Comparison of ENCODE assay signal across 8 mouse cellular contexts in genomic region chr9:67632521-67633025, GRCm38 (mm10).
A peak's percentile ranks its signal among the peaks of the same experiment; 100 is the strongest.
DNase-seq lines count a peak whose midpoint lies in the region; ATAC-seq and TF ChIP-seq lines count a peak whose summit lies in the region.

No protein-coding gene starts in this region.

- peak overlapping the region; percentile 85 to 92 for H3K4me3 ChIP-seq in ES-E14 (ENCODE audit: insufficient read depth in 1 of 2, low read depth in 1 of 2, low read length in 2 of 2, poor library complexity in 1 of 2, severe bottlenecking in 1 of 2)
- H3K4me3 ChIP-seq in embryonic facial prominence, embryonic 12.5 days, result peak overlapping the region; percentile 79
- peak overlapping the region; percentile 75 for H3K4me3 ChIP-seq in limb, embryonic 11.5 days (ENCODE audit: low read depth, low read length)
- peak overlapping the region; percentile 61 for H3K4me3 ChIP-seq in neural tube, embryonic 12.5 days

- WGBS in embryonic facial prominence, embryonic 12.5 days, result under 1% methylated on average over 35 of the region's 40 CpGs
- under 1% methylated on average over 40 of the region's 40 CpGs for WGBS in limb, embryonic 11.5 days
- under 1% methylated on average over 40 of the region's 40 CpGs for WGBS in neural tube, embryonic 12.5 days

- peak overlapping the region; percentile 96 for H3K4me2 ChIP-seq in embryonic facial prominence, embryonic 12.5 days (replicated peaks)
- peak overlapping the region; percentile 100 for H3K4me2 ChIP-seq in limb, embryonic 11.5 days (ENCODE audit: low read depth, severe bottlenecking)
- H3K4me2 ChIP-seq in neural tube, embryonic 12.5 days (replicated peaks), result peak overlapping the region; percentile 99

- in situ Hi-C loops in ES-E14 (cut with MboI; ENCODE audit: low sequenced_read_pairs in 2 of 2, unreplicated experiment in 2 of 2), result no loop called here

- DNase-seq in cerebellum, adult 11-12 months, result peak; percentile 7
- no peak for DNase-seq in ES-E14 (ENCODE audit: low read depth, low spot score)
- peak; percentile 5 for DNase-seq in heart, postnatal 25 days (ENCODE audit: low spot score)
- peak; percentile 61 for DNase-seq in limb, embryonic 11.5 days (ENCODE audit: low spot score)

- H3K27ac ChIP-seq in ES-E14 (ENCODE audit: insufficient read depth, low read depth, low read length, poor library complexity, severe bottlenecking), result no peak overlapping the region
- H3K27ac ChIP-seq in embryonic facial prominence, embryonic 12.5 days, result peak overlapping the region; percentile 88; the same call in 1 of the 2 replicates
- no peak overlapping the region for H3K27ac ChIP-seq in limb, embryonic 11.5 days (replicated peaks; ENCODE audit: low read depth, low read length)
- no peak overlapping the region for H3K27ac ChIP-seq in neural tube, embryonic 12.5 days

- no peak for ATAC-seq in cerebellum, adult (ENCODE audit: insufficient number of reproducible peaks, low FRiP score, low TSS enrichment)
- peak; percentile 62; the same call in 1 of the 2 replicates for ATAC-seq in embryonic facial prominence, embryonic 12.5 days (ENCODE audit: insufficient number of reproducible peaks, insufficient read depth, low FRiP score, low TSS enrichment)
- peak; percentile 56; the same call in 1 of the 2 replicates for ATAC-seq in limb, embryonic 11.5 days (ENCODE audit: insufficient number of reproducible peaks, low FRiP score, low TSS enrichment, low read depth)
- peak; percentile 73 for ATAC-seq in neural tube, embryonic 12.5 days (ENCODE audit: low FRiP score, low read depth)
- ATAC-seq in megakaryocyte progenitor cell, adult 5-6 weeks (replicated peaks; ENCODE audit: poor library complexity), result no peak

- no peaks in the 10 kb centered on the region for H3K9me3 ChIP-seq in ES-E14 (ENCODE audit: control insufficient read depth, insufficient read depth, low read depth, low read length)
- no peaks in the 10 kb centered on the region for H3K9me3 ChIP-seq in embryonic facial prominence, embryonic 12.5 days
- H3K9me3 ChIP-seq in limb, embryonic 11.5 days (ENCODE audit: control insufficient read depth, low read length), result no peaks in the 10 kb centered on the region
- no peaks in the 10 kb centered on the region for H3K9me3 ChIP-seq in neural tube, embryonic 12.5 days

- no peaks in the 10 kb centered on the region for H3K36me3 ChIP-seq in ES-E14 (ENCODE audit: control insufficient read depth, insufficient read depth, low read length, poor library complexity, severe bottlenecking)
- H3K36me3 ChIP-seq in embryonic facial prominence, embryonic 12.5 days, result no peaks in the 10 kb centered on the region
- no peaks in the 10 kb centered on the region for H3K36me3 ChIP-seq in limb, embryonic 11.5 days (ENCODE audit: control insufficient read depth, insufficient read depth, low read length)
- H3K36me3 ChIP-seq in neural tube, embryonic 12.5 days, result no peaks in the 10 kb centered on the region

- no peaks in the 10 kb centered on the region for H3K27me3 ChIP-seq in embryonic facial prominence, embryonic 12.5 days
- no peaks in the 10 kb centered on the region for H3K27me3 ChIP-seq in limb, embryonic 11.5 days (ENCODE audit: control insufficient read depth, insufficient read depth, low read length)
- peaks cover 18% of the 10 kb centered on the region for H3K27me3 ChIP-seq in neural tube, embryonic 12.5 days (replicated peaks)

- peak overlapping the region; percentile 65 for H3K9ac ChIP-seq in ES-E14 (ENCODE audit: insufficient read depth, low read depth, low read length, poor library complexity, severe bottlenecking)
- peak overlapping the region; percentile 80 for H3K9ac ChIP-seq in embryonic facial prominence, embryonic 12.5 days
- H3K9ac ChIP-seq in limb, embryonic 11.5 days (ENCODE audit: low read length), result peak overlapping the region; percentile 84
- H3K9ac ChIP-seq in neural tube, embryonic 12.5 days, result peak overlapping the region; percentile 69

- H3K4me1 ChIP-seq in ES-E14 (ENCODE audit: control insufficient read depth in 2 of 2, insufficient read depth in 2 of 2, low read length in 2 of 2, poor library complexity in 1 of 2), result peaks cover 4% of the 10 kb centered on the region in 2 experiments; a peak in 2 of 4 replicates
- H3K4me1 ChIP-seq in embryonic facial prominence, embryonic 12.5 days, result peaks cover 13% of the 10 kb centered on the region
- peaks cover 9% of the 10 kb centered on the region for H3K4me1 ChIP-seq in limb, embryonic 11.5 days (ENCODE audit: control insufficient read depth, insufficient read depth, low read length)
- H3K4me1 ChIP-seq in neural tube, embryonic 12.5 days, result peaks cover 16% of the 10 kb centered on the region

- intact Hi-C loops in heart, postnatal 25 days (cut with DNase I), result loop anchor here (5.0 kb wide), 1 partner anchor 85 kb away; no protein-coding TSS in a partner anchor

TF ChIP-seq in ES-E14, 5 proteins besides CTCF, POLR2A, EP300 and RAD21:
- TF ChIP-seq ZC3H11A (IDR thresholded peaks at IDR 0.05; ENCODE audit: borderline replicate concordance, low read depth, low read length) (no peak), HCFC1 (IDR thresholded peaks at IDR 0.05; ENCODE audit: borderline replicate concordance, insufficient read depth, low read length) (no peak), MAFK (IDR thresholded peaks at IDR 0.05; ENCODE audit: insufficient read depth, low read depth, low read length) (no peak), CHD2 (IDR thresholded peaks at IDR 0.05; ENCODE audit: low read depth, low read length) (no peak), ZNF384 (IDR thresholded peaks at IDR 0.05; ENCODE audit: low read depth, low read length) (no peak)
TF ChIP-seq in ES-E14: peak in this region for 0.

Comparison
In these comparisons a context has a peak if more than half of its experiments do, and no peak if none do; other contexts are left out.
1. ATAC-seq: peak in embryonic facial prominence, embryonic 12.5 days (single experiment), limb, embryonic 11.5 days (single experiment) and neural tube, embryonic 12.5 days (single experiment); none in cerebellum, adult (single experiment) and megakaryocyte progenitor cell, adult 5-6 weeks (single experiment).
2. Peak in every context shown above with its lines, with median percentiles within 50 percentile points of each other: H3K4me3 ChIP-seq, H3K9ac ChIP-seq and H3K4me2 ChIP-seq.